Mouse (Mus musculus) liver, embryonic 14.5 days (tissue): ENCODE results near the gene Reep6.

Experiments
- CTCF ChIP-seq: IDR thresholded peaks from 2 replicates; pipeline ENCODE4 v1.5.1; 2016; ENCODE audit warnings: antibody characterized with exemption, low read depth, control low read depth
- EP300 ChIP-seq: IDR thresholded peaks from 2 replicates; pipeline ENCODE4 v1.6.1; 2016; ENCODE audit warnings: antibody characterized with exemption, low read depth

DNA sequence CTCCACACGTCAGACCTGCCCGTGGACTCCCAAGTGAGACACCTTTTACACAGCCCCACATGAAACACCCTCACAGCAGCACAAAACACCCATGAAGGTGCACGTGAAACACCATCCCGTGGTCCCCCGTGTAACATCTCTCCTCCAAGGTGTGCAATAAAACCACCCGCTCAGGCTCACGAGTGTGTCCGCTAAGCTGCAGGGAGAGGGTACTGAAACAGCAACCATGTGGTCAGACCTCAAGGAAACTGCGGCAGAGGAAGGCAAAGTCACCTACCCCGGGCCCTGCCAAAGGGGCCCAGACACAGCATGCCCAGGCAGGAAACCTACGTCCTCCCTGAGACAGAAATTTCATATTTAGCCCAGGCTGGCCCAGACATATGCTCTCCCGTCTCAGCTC lies 6.5 kb downstream of the Reep6 start:
- no peak for TF ChIP-seq CTCF
- no peak for TF ChIP-seq EP300
